Mouse (Mus musculus) kidney, adult 2 months (tissue): Measurements from ENCODE around the gene Fam160a1. TPM values are rescaled to one million over a fixed set of nuclear protein-coding genes. Genes with fewer than 3 reads are reported as not detected.
A peak's percentile ranks its signal among the peaks of the same experiment; 100 is the strongest.

Source experiments
- DNase-seq: peaks from one replicate; pipeline ENCODE4 v3.0.0; 2021
- H3K27ac ChIP-seq: fragments of 200-500 bp; 2 replicates; pipeline ENCODE4 v1.5.1; 2012; ENCODE audit warnings: low read depth, low read length, control low read depth, inconsistent platforms; ENCODE audit not compliant: insufficient read depth
- H3K27me3 ChIP-seq: fragments of 200-500 bp; replicated peaks from 2 replicates; pipeline ENCODE4 v1.6.1; 2012; ENCODE audit warnings: mild to moderate bottlenecking, moderate library complexity, low read length, inconsistent platforms; ENCODE audit not compliant: control insufficient read depth, insufficient read depth
- H3K36me3 ChIP-seq: fragments of 200-500 bp; 2 replicates; pipeline ENCODE4 v1.6.1; 2012; ENCODE audit warnings: mild to moderate bottlenecking, moderate library complexity, low read length, inconsistent platforms; ENCODE audit not compliant: control insufficient read depth, insufficient read depth
- H3K4me1 ChIP-seq: fragments of 200-500 bp; 2 replicates; pipeline ENCODE4 v1.6.1; 2011; ENCODE audit warnings: low read length; ENCODE audit not compliant: control insufficient read depth, insufficient read depth
- H3K4me3 ChIP-seq: fragments of 200-500 bp; 2 replicates; pipeline ENCODE4 v1.5.1; 2011; ENCODE audit warnings: mild to moderate bottlenecking, low read depth, low read length, control low read depth; ENCODE audit not compliant: insufficient read depth
- CTCF ChIP-seq: fragments of 200-500 bp; conservative IDR thresholded peaks from 2 replicates; pipeline ENCODE4 v1.5.1; 2011; ENCODE audit warnings: low read depth, mild to moderate bottlenecking, control low read depth, low read length, moderate library complexity, mixed read lengths; ENCODE audit not compliant: insufficient read depth, insufficient read length
- POLR2A ChIP-seq: fragments of 200-500 bp; IDR thresholded peaks from one replicate; pipeline ENCODE4 v1.6.1; 2011; ENCODE audit warnings: low read depth, low read length, control low read depth
- WGBS: fragments of 180-500 bp; shearing (Covaris S2); methylation state at CpG from one replicate; pipeline ENCODE4 v1.1.7; 2018; 5-methylcytosine and 5-hydroxymethylcytosine counted together
- polyA plus RNA-seq: library from polyadenylated mRNA; depleted of rRNA; stranded (reverse); fragments of >200 nt; gene quantifications from 2 replicates; pipeline ENCODE4 v1.2.3, GENCODE M21; 2012

Gene Fam160a1
- polyA plus RNA-seq, 1 experiment, result 8.5 TPM

DNA sequence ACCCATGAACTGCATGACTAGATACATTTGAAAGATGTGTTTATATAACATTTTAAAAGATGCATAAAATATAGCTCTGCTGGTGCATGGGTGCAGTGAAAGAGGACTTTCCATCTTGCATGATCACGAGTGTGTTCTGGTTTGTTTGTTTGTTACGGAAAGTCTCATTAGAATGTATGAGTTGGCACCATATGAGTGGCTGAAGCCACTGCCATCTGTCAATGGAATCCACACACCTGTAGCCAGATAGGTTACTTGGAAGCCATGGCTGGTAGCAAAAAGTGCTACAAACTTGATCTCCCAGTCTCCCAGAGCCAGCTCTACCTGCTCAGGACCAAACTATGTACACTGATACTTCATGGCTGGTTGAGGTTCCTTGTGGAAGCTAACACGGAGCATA is 161.6 kb downstream of the Fam160a1 start:
- 92% methylated on average over 3 of the region's 3 CpGs for WGBS
- H3K27ac ChIP-seq, result no peak overlapping the region
- H3K4me3 ChIP-seq, result no peak overlapping the region
- no peak for DNase-seq
- TF ChIP-seq CTCF (no peak), POLR2A (no peak)
- H3K27me3 ChIP-seq, result no peaks in the 10 kb centered on the region
- no peaks in the 10 kb centered on the region; the same call in 1 of the 2 replicates for H3K36me3 ChIP-seq
- H3K4me1 ChIP-seq, result no peaks in the 10 kb centered on the region

DNA sequence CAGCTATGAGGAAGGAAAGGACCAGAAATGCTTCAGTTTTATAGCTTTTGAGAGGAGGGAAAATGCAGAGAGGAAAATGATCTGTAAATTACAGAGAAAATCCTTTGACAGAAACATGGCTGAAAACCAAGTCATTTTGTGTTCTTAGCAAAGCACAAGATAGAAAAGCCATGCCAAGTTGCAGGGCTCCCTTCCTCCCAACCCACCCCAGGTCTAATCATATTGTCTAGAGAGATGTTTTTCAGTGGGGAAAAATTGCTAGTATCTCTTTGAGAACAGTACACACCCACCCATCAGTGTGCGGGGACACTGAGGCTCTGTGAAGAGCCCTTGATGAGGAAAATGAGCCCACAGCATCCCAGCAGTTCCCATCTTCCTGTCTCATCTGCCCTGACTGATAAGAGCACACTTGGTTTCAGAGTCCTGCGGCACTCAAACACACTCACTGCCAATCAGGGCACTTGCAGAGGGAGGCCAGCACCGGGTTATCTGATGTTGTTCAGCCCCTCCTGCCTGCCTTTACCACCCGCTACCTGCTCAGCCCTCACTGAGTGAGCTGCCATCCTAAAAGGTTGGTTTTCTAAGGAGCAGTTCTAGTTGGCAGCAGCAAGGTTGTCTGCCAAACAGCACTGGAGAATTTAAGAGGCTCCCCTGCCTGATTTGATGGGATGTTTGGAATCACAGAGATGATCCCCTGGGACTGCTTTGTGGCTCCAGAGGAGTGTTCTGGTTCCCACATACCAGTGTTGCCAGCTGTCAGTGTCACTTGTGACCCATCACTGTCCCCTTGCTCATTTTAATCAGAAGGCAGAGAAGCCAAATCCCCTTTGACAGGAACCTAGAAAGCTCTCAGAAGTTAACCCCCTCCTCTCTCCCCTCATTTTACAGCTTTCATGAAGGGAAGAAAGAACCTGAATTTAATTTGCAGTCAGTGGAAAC is 164.1 kb downstream of the Fam160a1 start:
- no peak for DNase-seq
- H3K27me3 ChIP-seq, result no peaks in the 10 kb centered on the region
- H3K27ac ChIP-seq, result no peak overlapping the region
- no peak overlapping the region for H3K4me3 ChIP-seq
- WGBS, result 79% methylated on average over 4 of the region's 4 CpGs
- no peaks in the 10 kb centered on the region for H3K4me1 ChIP-seq
- TF ChIP-seq POLR2A (no peak), CTCF (no peak)
- H3K36me3 ChIP-seq, result no peaks in the 10 kb centered on the region

DNA sequence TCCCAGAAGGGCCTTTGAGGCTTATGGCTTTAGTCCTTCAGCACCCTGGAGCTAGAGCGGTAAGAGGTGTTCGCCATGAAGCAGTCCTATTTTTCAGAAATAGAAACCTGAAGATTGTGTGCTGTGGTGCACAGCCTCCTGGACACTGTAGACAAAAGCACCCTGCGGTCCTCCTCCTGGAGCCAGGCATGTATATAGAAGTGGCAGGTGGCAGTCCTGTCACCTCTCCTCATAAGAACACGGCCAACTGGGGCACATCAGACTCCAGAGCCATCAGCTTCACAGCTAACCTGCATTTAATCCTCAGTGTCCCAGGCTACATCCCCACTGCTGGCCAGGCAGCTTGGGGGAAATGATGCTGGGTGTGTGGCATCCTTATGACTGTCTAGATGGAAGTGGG is 167.9 kb downstream of the Fam160a1 start:
- 98% methylated on average over 4 of the region's 4 CpGs for WGBS
- no peak for DNase-seq
- no peak overlapping the region for H3K27ac ChIP-seq
- H3K27me3 ChIP-seq, result no peaks in the 10 kb centered on the region
- no peaks in the 10 kb centered on the region for H3K36me3 ChIP-seq
- H3K4me3 ChIP-seq, result no peak overlapping the region
- H3K4me1 ChIP-seq, result no peaks in the 10 kb centered on the region
- TF ChIP-seq POLR2A (no peak), CTCF (no peak)

DNA sequence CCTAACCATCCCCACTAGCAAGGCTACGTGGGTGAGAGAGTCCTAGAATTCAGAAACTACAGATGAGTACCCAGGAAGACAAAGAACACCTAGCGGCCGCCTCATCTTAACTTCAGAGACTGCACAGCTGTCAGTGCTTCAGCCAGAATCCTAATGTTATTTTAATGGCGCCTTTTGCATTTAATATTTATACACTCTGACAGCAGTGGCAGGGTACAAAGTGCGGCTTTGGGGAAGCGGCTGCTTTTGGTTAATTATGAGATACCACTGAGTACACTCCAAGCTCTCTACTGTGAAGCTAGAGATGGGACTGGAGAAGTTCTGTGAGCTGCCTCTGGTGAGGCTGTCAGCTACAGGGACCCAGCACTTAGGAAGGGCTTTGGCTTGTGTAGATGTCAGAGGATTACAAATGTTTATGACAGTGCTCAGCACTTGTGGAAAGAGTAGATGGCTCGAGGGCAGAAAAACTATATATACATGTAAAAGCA is 171.5 kb downstream of the Fam160a1 start:
- DNase-seq, result peak; percentile 36
- Histone ChIP-seq H3K4me3 (no peak overlapping the region), H3K27me3 (no peaks in the 10 kb centered on the region), H3K36me3 (no peaks in the 10 kb centered on the region), H3K4me1 (no peaks in the 10 kb centered on the region), H3K27ac (no peak overlapping the region)
- TF ChIP-seq CTCF, result no peak
- 70% methylated on average over 7 of the region's 7 CpGs for WGBS

DNA sequence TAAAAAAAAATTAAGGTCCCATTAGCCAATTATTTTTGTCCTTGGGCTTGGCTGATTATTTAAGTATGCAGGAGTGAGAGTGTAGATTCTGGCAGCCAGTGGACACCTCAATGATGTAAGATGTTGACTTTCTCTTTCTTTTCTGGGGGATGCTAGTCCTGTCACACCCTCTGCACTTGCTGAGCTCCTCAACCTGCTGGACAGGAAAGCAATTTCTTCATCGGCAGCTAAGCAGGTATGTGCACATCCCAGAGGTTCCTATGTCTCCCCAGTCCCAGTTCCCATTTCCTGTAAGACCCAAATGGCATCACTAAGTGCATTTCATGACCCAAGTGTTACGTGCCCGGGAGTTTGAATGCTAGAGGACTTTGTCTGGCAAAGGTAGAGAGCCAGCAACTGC is 172.3 kb downstream of the Fam160a1 start:
- H3K27me3 ChIP-seq, result no peaks in the 10 kb centered on the region
- no peaks in the 10 kb centered on the region for H3K36me3 ChIP-seq
- no peak for TF ChIP-seq CTCF
- no peak for TF ChIP-seq POLR2A
- 82% methylated on average over 3 of the region's 3 CpGs for whole genome bisulfite sequencing
- no peak overlapping the region for H3K27ac ChIP-seq
- DNase-seq, result no peak
- no peaks in the 10 kb centered on the region for H3K4me1 ChIP-seq
- H3K4me3 ChIP-seq, result no peak overlapping the region

DNA sequence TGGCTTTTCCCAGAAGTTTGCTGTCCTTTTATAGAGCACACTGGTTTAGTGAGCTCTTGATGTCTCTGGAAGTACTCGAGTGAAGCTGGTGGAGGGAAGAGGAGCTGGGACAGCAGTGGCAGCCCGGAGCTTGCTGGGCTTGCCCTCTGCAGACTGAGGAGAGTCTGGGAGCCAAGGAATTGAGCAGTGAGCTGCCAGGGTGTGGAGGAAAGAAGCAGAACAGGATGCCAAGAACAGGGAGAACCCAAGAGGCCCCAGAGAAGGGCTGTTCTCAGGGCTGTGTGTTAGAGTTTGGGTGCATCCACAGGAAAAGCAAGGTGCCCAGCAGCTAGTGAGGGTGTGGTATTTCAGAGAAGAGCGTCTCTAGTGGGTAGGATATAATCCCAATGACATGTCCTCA is 175.3 kb downstream of the Fam160a1 start:
- TF ChIP-seq CTCF (no peak), POLR2A (no peak)
- H3K27me3 ChIP-seq, result no peaks in the 10 kb centered on the region
- H3K4me1 ChIP-seq, result no peaks in the 10 kb centered on the region
- no peaks in the 10 kb centered on the region for H3K36me3 ChIP-seq
- WGBS, result 90% methylated on average over 3 of the region's 3 CpGs
- H3K4me3 ChIP-seq, result no peak overlapping the region
- H3K27ac ChIP-seq, result no peak overlapping the region
- DNase-seq, result no peak

DNA sequence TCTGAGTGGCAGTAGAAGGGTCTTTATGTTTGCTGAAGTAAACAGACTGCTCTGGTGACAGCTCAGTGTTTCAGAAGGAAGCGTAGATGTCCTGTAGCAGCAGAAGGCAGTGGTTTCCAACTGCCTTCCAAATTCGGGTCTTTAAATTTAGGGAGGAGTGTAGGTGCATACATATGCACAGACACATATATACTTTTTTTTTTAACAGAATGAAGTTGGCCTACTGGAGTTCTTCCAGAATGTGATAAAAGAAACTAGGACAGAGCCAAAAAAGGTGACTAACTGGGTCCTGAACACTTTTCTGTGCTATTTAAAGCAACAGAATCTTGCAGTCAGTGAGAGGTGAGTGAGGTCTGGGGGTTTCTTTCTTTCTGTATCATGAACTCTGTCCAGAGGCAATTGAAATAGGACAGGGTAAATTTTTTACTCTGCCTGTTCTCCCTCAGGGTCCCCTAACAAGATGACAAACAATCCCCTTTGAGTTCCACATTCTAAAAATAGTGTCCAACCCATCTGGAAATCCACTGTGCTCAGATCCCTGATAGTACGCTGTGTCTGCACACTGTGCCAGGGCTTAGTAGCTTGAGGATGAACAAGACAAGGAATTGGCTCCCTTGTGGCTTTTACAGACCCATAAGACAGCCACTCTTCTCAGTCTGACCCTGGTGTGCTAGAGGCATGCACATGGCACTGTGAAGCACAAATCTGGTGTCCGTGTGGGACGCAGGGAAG is 180.2 kb downstream of the Fam160a1 start:
- DNase-seq, result no peak
- H3K36me3 ChIP-seq, result no peaks in the 10 kb centered on the region
- WGBS, result 94% methylated on average over 5 of the region's 5 CpGs
- no peak overlapping the region for H3K4me3 ChIP-seq
- H3K4me1 ChIP-seq, result no peaks in the 10 kb centered on the region
- TF ChIP-seq POLR2A (no peak), CTCF (no peak)
- H3K27ac ChIP-seq, result no peak overlapping the region
- H3K27me3 ChIP-seq, result no peaks in the 10 kb centered on the region
